Mouse (Mus musculus) adipocyte (in vitro differentiated cells): ENCODE measurements at regions not wholly inside any gene's neighbourhood (a gene's known extent, or its start where the extent isn't known, plus 50 kb on each side); places are given as distances from the start of the nearest gene placed in this dataset.

Experiments used
- DNase-seq: peaks from one replicate; pipeline ENCODE4 v3.0.0-alpha.2; 2016; ENCODE audit warnings: low spot score

DNA sequence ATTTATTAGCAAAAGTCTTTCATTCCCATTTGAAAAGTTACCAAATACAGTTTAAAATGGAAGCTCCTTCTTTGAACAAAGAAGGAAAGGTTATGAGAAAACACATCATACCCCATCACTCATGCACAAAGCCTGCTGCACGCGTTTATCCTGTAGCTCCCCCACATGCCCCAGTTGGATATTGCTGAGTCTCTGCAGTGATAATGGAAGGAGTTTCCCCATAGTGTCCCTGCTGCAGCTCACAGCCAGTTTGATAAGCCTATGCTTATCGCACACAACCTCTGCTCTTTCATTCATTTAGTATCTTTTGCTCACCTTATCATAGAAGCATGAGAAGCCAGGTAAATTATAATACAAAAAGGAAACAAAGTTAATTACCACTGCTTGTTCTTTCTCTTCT is 55.1 kb upstream of the 1700008P02Rik start:
- DNase-seq, result no peak
